14 mouse cellular contexts compared by ENCODE assay signal in genomic region chr9:71496637-71497036, GRCm38 (mm10). TPM values are rescaled to one million over a fixed set of nuclear protein-coding genes. Genes with fewer than 3 reads are reported as not detected.
A peak's percentile ranks its signal among the peaks of the same experiment; 100 is the strongest.
DNase-seq lines count a peak whose midpoint lies in the region; ATAC-seq and TF ChIP-seq lines count a peak whose summit lies in the region.
"Had no signal": no experiment of that assay in that cellular context is flagged by ENCODE, and none has a peak within 500 bp of the region (broad histone marks: within the 10 kb centered on the region; RNA-seq: fewer than 3 reads in every experiment).

No protein-coding gene starts in this region.

- peaks cover 25% of the 10 kb centered on the region for H3K4me1 ChIP-seq in midbrain, embryonic 10.5 days
- H3K4me1 ChIP-seq in midbrain, postnatal 0 days (ENCODE audit: insufficient read depth, low read length): no peaks in the 10 kb centered on the region
- H3K4me1 ChIP-seq in forebrain, embryonic 11.5 days (replicated peaks; ENCODE audit: control insufficient read depth, insufficient read depth, low read length): 0 out of 2 replicates have a peak, but pooled peaks cover 3% of the 10 kb centered on the region

- no peaks in the 10 kb centered on the region for H3K27me3 ChIP-seq in midbrain, embryonic 10.5 days (ENCODE audit: low read depth, poor library complexity, severe bottlenecking)
- H3K27me3 ChIP-seq in midbrain, postnatal 0 days (ENCODE audit: insufficient read depth, low read length): no peaks in the 10 kb centered on the region
- no peaks in the 10 kb centered on the region for H3K27me3 ChIP-seq in forebrain, embryonic 11.5 days (ENCODE audit: control insufficient read depth, insufficient read depth, low read length)
- H3K27me3 ChIP-seq: embryonic facial prominence, embryonic 13.5 days had no signal

- DNase-seq in midbrain, embryonic 10.5 days (ENCODE audit: low spot score): no peak
- no peak for DNase-seq in midbrain, postnatal 0 days (ENCODE audit: low spot score)
- DNase-seq in kidney, adult 8-10 months: peak; percentile 36 to 47
- DNase-seq in kidney, postnatal 36 days: peak; percentile 60 to 69
- no peak for DNase-seq in ovary, postnatal 10 days (ENCODE audit: low spot score)
- no peak for DNase-seq in forebrain, embryonic 11.5 days (ENCODE audit: low spot score)
- no peak for DNase-seq in cerebellum, adult 18-20 months
- DNase-seq: adrenal gland, adult 2 months; B cell, adult 2 months; cerebellum, adult 11-12 months; lung, postnatal 14 days had no signal

- no peak overlapping the region for H3K9ac ChIP-seq in midbrain, postnatal 0 days (replicated peaks; ENCODE audit: low read length, poor library complexity, severe bottlenecking)
- no peak overlapping the region for H3K9ac ChIP-seq in forebrain, embryonic 11.5 days (ENCODE audit: low read length)
- H3K9ac ChIP-seq: embryonic facial prominence, embryonic 13.5 days; liver, embryonic 14.5 days had no signal

- H3K36me3 ChIP-seq in midbrain, embryonic 10.5 days: no peaks in the 10 kb centered on the region
- no peaks in the 10 kb centered on the region for H3K36me3 ChIP-seq in midbrain, postnatal 0 days (ENCODE audit: insufficient read depth, low read length)
- H3K36me3 ChIP-seq in forebrain, embryonic 11.5 days (ENCODE audit: control insufficient read depth, insufficient read depth, low read length): no peaks in the 10 kb centered on the region
- H3K36me3 ChIP-seq: embryonic facial prominence, embryonic 13.5 days had no signal

- 46% methylated on average over 2 of the region's 2 CpGs for WGBS in midbrain, embryonic 10.5 days
- WGBS in midbrain, postnatal 0 days: 39% methylated on average over 2 of the region's 2 CpGs
- WGBS in forebrain, embryonic 11.5 days: 32% methylated on average over 2 of the region's 2 CpGs

- ATAC-seq in midbrain, postnatal 0 days (ENCODE audit: low FRiP score): no peak
- no peak for ATAC-seq in forebrain, embryonic 11.5 days (replicated peaks; ENCODE audit: low FRiP score)
- no peak for ATAC-seq in erythroblast, adult 5-6 weeks (replicated peaks; ENCODE audit: low FRiP score, poor library complexity, severe bottlenecking)

- no peak overlapping the region for H3K4me3 ChIP-seq in midbrain, embryonic 10.5 days
- H3K4me3 ChIP-seq in midbrain, postnatal 0 days (ENCODE audit: low read depth, low read length): no peak overlapping the region
- H3K4me3 ChIP-seq in forebrain, embryonic 11.5 days (ENCODE audit: low read depth, low read length): no peak overlapping the region
- H3K4me3 ChIP-seq: embryonic facial prominence, embryonic 13.5 days had no signal

- TF ChIP-seq CTCF in midbrain, postnatal 0 days (IDR thresholded peaks at IDR 0.05): no peak

- H3K27ac ChIP-seq in midbrain, embryonic 10.5 days (replicated peaks): 0 out of 2 replicates have a peak overlapping the region, but pooled peaks have one; percentile 23
- no peak overlapping the region for H3K27ac ChIP-seq in midbrain, postnatal 0 days (ENCODE audit: low read depth, low read length)
- no peak overlapping the region for H3K27ac ChIP-seq in forebrain, embryonic 11.5 days (ENCODE audit: low read depth, low read length)
- H3K27ac ChIP-seq: embryonic facial prominence, embryonic 13.5 days; liver, embryonic 14.5 days had no signal

- no peaks in the 10 kb centered on the region for H3K9me3 ChIP-seq in midbrain, embryonic 10.5 days (replicated peaks)
- no peaks in the 10 kb centered on the region for H3K9me3 ChIP-seq in midbrain, postnatal 0 days (ENCODE audit: low read length)
- no peaks in the 10 kb centered on the region for H3K9me3 ChIP-seq in forebrain, embryonic 11.5 days (ENCODE audit: control insufficient read depth, low read length)
- H3K9me3 ChIP-seq: embryonic facial prominence, embryonic 13.5 days had no signal

- H3K4me2 ChIP-seq in midbrain, postnatal 0 days (ENCODE audit: low read depth, low read length, poor library complexity, severe bottlenecking): no peak overlapping the region
- no peak overlapping the region for H3K4me2 ChIP-seq in forebrain, embryonic 11.5 days (ENCODE audit: low read depth, low read length, severe bottlenecking)
- H3K4me2 ChIP-seq: embryonic facial prominence, embryonic 13.5 days had no signal

RNA-seq across cellular contexts. Expression of gene Polr2m, which starts 10.9 kb away (rescaled TPM):
- polyA plus RNA-seq in midbrain, embryonic 10.5 days (2016; fragmentation: Nextera tagmentation; extraction: Ambion mirVana): 546 and 576 TPM in 2 replicates
- total RNA-seq in midbrain, postnatal 0 days (2014; rRNA removed): 206 and 214 TPM in 2 replicates
- 317 and 320 TPM in 2 replicates for polyA plus RNA-seq in midbrain, postnatal 0 days (2015; fragmentation: Nextera tagmentation; extraction: Ambion mirVana)
- 461 and 472 TPM in 2 replicates for polyA plus RNA-seq in forebrain, embryonic 11.5 days (2014; fragmentation: Nextera tagmentation; extraction: Ambion mirVana)
- total RNA-seq in erythroblast, adult 5-6 weeks (2015; ENCODE audit: low replicate concordance): 20.1 and 21.1 TPM in 2 replicates
- 28.3 and 36.2 TPM in 2 replicates for total RNA-seq in erythroblast, adult 5-6 weeks (2017; ENCODE audit: low replicate concordance)

Comparison
In these comparisons a context has a peak if more than half of its experiments do, and no peak if none do; other contexts are left out.
1. DNase-seq: peak in kidney, adult 8-10 months (2 of 2) and kidney, postnatal 36 days (2 of 2); none in midbrain, embryonic 10.5 days (single experiment), midbrain, postnatal 0 days (single experiment), ovary, postnatal 10 days (single experiment), forebrain, embryonic 11.5 days (single experiment) and cerebellum, adult 18-20 months (0 of 2).